Mouse (Mus musculus) thymus, adult 2 months (tissue): ENCODE data around the gene Brpf1.

Source experiments
- CTCF ChIP-seq: fragments of 200-500 bp; IDR thresholded peaks from 2 replicates; pipeline ENCODE4 v1.5.1; 2012; ENCODE audit warnings: mild to moderate bottlenecking, control low read depth, low read length, moderate library complexity, borderline replicate concordance; ENCODE audit not compliant: control insufficient read depth, poor library complexity, insufficient read depth; ENCODE audit errors: extremely low read depth
- POLR2A ChIP-seq: fragments of 200-500 bp; IDR thresholded peaks from 2 replicates; pipeline ENCODE4 v1.6.1; 2012; ENCODE audit warnings: mild to moderate bottlenecking, low read length, control low read depth, moderate library complexity; ENCODE audit not compliant: control insufficient read depth, poor library complexity, insufficient read depth; ENCODE audit errors: extremely low read depth

DNA sequence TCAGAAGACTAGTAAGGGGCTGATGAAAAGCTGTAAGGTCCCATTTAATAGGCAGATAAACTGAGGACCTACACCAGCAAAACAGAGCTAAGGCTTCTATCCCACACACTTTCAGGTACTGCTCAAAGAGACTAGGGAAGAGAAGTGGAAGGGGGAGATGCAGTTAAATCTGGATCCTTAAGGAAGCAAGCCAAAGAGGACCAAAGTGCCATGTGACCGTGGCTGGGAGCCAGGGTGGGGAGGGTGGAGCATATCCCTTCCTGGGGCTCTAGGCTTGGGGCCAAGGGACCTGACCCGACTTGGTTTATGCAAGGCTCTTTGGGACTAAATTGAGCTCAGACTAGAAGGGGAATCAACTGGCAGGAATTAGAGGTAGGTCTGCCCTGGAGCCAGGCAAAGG lies 37.4 kb downstream of the Brpf1 start:
- no peak for TF ChIP-seq CTCF
- no peak for TF ChIP-seq POLR2A
